ENCODE assay signal across 11 mouse cellular contexts in the genomic region with DNA sequence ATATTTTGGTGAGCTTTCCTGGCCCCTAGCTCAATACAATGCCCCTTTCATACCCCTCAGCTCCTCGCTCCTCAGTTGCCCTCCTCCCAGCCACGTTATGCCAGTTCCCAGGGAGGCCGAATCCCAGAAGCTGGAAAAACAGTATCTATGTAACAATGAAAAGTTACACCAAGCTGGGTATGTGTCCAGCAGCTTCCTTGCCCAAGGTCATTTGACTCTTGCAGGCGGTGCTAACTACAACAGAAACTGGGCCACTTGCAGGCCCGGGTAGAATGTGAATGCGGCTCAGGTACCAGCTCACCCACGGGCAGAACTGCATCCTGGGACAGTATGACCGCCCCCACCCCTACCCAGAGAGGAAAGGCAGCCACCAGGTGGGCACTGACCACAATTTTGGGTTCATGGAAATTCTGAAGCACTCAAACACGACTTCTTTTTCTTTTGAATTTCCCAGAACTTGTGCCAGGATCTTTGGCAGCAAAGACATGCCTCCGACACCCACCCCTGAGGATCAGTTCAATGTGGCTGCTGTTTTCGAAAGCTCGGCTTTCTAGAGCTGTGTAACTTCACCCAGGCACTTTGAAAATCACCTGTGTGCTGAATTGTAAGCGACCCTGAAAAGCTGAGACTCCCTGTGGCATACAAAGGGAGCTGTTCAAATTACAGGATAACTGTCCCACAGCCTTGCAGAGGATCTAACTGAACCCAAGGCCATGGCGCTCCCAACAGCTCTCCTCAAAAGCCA. TPM values are rescaled to one million over a fixed set of nuclear protein-coding genes. Genes with fewer than 3 reads are reported as not detected.
DNase-seq lines count a peak whose midpoint lies in the region; ATAC-seq and TF ChIP-seq lines count a peak whose summit lies in the region.
"Had no signal": no experiment of that assay in that cellular context is flagged by ENCODE, and none has a peak within 500 bp of the region (broad histone marks: within the 10 kb centered on the region; RNA-seq: fewer than 3 reads in every experiment).

No protein-coding gene starts in this region.

- H3K4me2 ChIP-seq in embryonic facial prominence, embryonic 14.5 days (ENCODE audit: low read depth, low read length): no peak overlapping the region

- peaks cover 6% of the 10 kb centered on the region for H3K4me1 ChIP-seq in embryonic facial prominence, embryonic 14.5 days (ENCODE audit: control insufficient read depth, insufficient read depth, low read length)

- no peak for TF ChIP-seq CTCF in layer of hippocampus, adult 2 months (conservative IDR thresholded peaks at IDR 0.05)

- H3K27ac ChIP-seq in layer of hippocampus, adult 2 months: peak overlapping the region; percentile 79
- H3K27ac ChIP-seq in embryonic facial prominence, embryonic 14.5 days (replicated peaks; ENCODE audit: low read depth, low read length): peak overlapping the region; percentile 35

- ATAC-seq in embryonic facial prominence, embryonic 14.5 days (ENCODE audit: low read depth): peak; percentile 80
- ATAC-seq: inflammation-experienced regulatory T-cells, adult 6 months had no signal

- WGBS in embryonic facial prominence, embryonic 14.5 days: 54% methylated on average over 14 of the region's 14 CpGs

- 0 out of 2 replicates have a peak, but pooled peaks cover 2% of the 10 kb centered on the region for H3K36me3 ChIP-seq in embryonic facial prominence, embryonic 14.5 days (ENCODE audit: control insufficient read depth, insufficient read depth, low read length)

- no peak overlapping the region for H3K4me3 ChIP-seq in layer of hippocampus, adult 2 months
- no peak overlapping the region for H3K4me3 ChIP-seq in embryonic facial prominence, embryonic 14.5 days (ENCODE audit: low read depth, low read length)

- H3K27me3 ChIP-seq in embryonic facial prominence, embryonic 14.5 days (replicated peaks; ENCODE audit: control insufficient read depth, insufficient read depth, low read length): no peaks in the 10 kb centered on the region

- DNase-seq in layer of hippocampus, adult 2 months (ENCODE audit: low spot score in 2 of 2): peak in 1 of 2 experiments; percentile 25
- DNase-seq in layer of hippocampus, adult 9-10 months (ENCODE audit: low spot score): no peak
- peak; percentile 63 for DNase-seq in ovary, adult 18-20 months (ENCODE audit: low spot score)
- DNase-seq in ovary, postnatal 14 days (ENCODE audit: low spot score): no peak
- peak; percentile 64 for DNase-seq in embryonic facial prominence, embryonic 14.5 days (ENCODE audit: low spot score)
- DNase-seq in testis, postnatal 14 days (ENCODE audit: low spot score): peak; percentile 77
- no peak for DNase-seq in gastrocnemius, adult 18-20 months (ENCODE audit: low spot score)
- DNase-seq: embryo, embryonic 11 days; kidney, postnatal 14 days; lung, adult 2 months had no signal

- no peaks in the 10 kb centered on the region for H3K9me3 ChIP-seq in embryonic facial prominence, embryonic 14.5 days (ENCODE audit: control insufficient read depth, low read length)

- H3K9ac ChIP-seq in embryonic facial prominence, embryonic 14.5 days (ENCODE audit: low read depth, low read length): no peak overlapping the region

RNA-seq across cellular contexts. Expression of a gene that starts 12.1 kb away (rescaled TPM):
- 10 to 100 TPM; 37.0 to 47.9 TPM for total RNA-seq in layer of hippocampus, adult 2 months (2021)
- polyA plus RNA-seq in embryonic facial prominence, embryonic 14.5 days (2014; fragmentation: Nextera tagmentation; extraction: Ambion mirVana): 31.3 and 32.0 TPM in 2 replicates
- 1 to 10 TPM; 1.9 to 2.6 TPM for total RNA-seq in gastrocnemius, adult 18-20 months (2021)

RNA-seq across cellular contexts. Expression of a gene that starts 58.7 kb away (rescaled TPM):
- under 1 TPM; 0.44 to 0.59 TPM for total RNA-seq in layer of hippocampus, adult 2 months (2021)
- 0.68 and 0.95 TPM in 2 replicates for polyA plus RNA-seq in embryonic facial prominence, embryonic 14.5 days (2014; fragmentation: Nextera tagmentation; extraction: Ambion mirVana)
- 1 to 10 TPM in 1 of 2 experiments, under 1 TPM in 1; 0.66 to 1.9 TPM for total RNA-seq in gastrocnemius, adult 18-20 months (2021)

Comparison
In these comparisons a context has a peak if more than half of its experiments do, and no peak if none do; other contexts are left out.
1. DNase-seq: peak in ovary, adult 18-20 months (single experiment), embryonic facial prominence, embryonic 14.5 days (single experiment) and testis, postnatal 14 days (single experiment); none in layer of hippocampus, adult 9-10 months (single experiment), ovary, postnatal 14 days (single experiment) and gastrocnemius, adult 18-20 months (single experiment).
2. RNA of a gene that starts 12.1 kb away (total RNA-seq): 37.0 to 47.9 TPM in layer of hippocampus, adult 2 months; 1.9 to 2.6 TPM in gastrocnemius, adult 18-20 months; every median in the first group is over 10 times any median in the second.